ENCODE assay signal across 25 mouse cellular contexts in the genomic region with DNA sequence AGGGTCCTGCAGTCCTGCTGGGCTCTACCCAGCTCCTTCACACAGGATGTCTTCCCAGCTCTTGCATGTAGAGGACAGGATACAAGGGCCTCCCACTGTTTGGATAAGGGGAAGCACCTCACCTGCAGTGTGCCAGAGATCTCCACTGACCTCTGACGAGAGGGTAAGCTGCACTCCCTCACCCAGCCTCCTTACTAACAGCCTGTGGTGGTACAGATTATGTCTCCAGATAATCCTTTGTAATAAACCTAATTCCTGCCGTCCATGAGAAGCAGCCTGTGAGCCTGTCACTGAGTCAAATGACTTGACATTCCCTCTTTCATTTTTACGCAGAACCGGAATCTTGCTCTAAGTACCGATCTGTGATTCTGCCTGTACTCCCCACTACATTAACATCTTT.
"Had no signal": no experiment of that assay in that cellular context is flagged by ENCODE, and none has a peak within 500 bp of the region (broad histone marks: within the 10 kb centered on the region; RNA-seq: fewer than 3 reads in every experiment).

No protein-coding gene starts in this region.

- H3K27ac ChIP-seq: heart, adult 2 months; heart, embryonic 13.5 days; heart, embryonic 15.5 days; hindbrain, embryonic 13.5 days; hindbrain, embryonic 15.5 days; hindbrain, postnatal 0 days; kidney, embryonic 15.5 days; kidney, postnatal 0 days; limb, embryonic 12.5 days had no signal

- H3K9me3 ChIP-seq: heart, embryonic 13.5 days; heart, embryonic 15.5 days; hindbrain, embryonic 13.5 days; hindbrain, embryonic 15.5 days; kidney, embryonic 15.5 days had no signal

- ATAC-seq: forebrain, postnatal 0 days; hindbrain, postnatal 0 days; intestine, embryonic 16.5 days had no signal

- H3K4me2 ChIP-seq: heart, embryonic 11.5 days; heart, embryonic 13.5 days; heart, embryonic 15.5 days; hindbrain, embryonic 13.5 days; hindbrain, embryonic 15.5 days; kidney, embryonic 15.5 days; limb, embryonic 12.5 days had no signal

- H3K36me3 ChIP-seq: heart, embryonic 13.5 days; heart, embryonic 15.5 days; hindbrain, embryonic 13.5 days; hindbrain, embryonic 15.5 days; kidney, embryonic 15.5 days; limb, embryonic 12.5 days had no signal

- DNase-seq: forebrain, postnatal 0 days; gastrocnemius, postnatal 14 days; gastrocnemius, postnatal 36 days; heart, adult 11 months; heart, adult 2 months; heart, postnatal 14 days; heart, postnatal 36 days; kidney, adult 11 months; kidney, adult 2 months; kidney, adult 9 months; kidney, postnatal 14 days; kidney, postnatal 36 days; layer of hippocampus, adult 9-11 months; layer of hippocampus, postnatal 36 days; left cerebral cortex, postnatal 4 days had no signal

- H3K9ac ChIP-seq: forebrain, postnatal 0 days; heart, embryonic 13.5 days; heart, embryonic 15.5 days; hindbrain, embryonic 13.5 days; hindbrain, embryonic 15.5 days; kidney, embryonic 15.5 days; limb, embryonic 12.5 days had no signal

- H3K4me3 ChIP-seq: heart, adult 2 months; heart, embryonic 13.5 days; heart, embryonic 15.5 days; hindbrain, embryonic 13.5 days; hindbrain, embryonic 15.5 days; kidney, embryonic 15.5 days; limb, embryonic 12.5 days had no signal

- H3K27me3 ChIP-seq: heart, embryonic 15.5 days; hindbrain, embryonic 15.5 days; kidney, embryonic 15.5 days; limb, embryonic 12.5 days had no signal
